Mouse (Mus musculus) ES-Bruce4 (cell line): ENCODE results near the gene Rasgef1b. TPM values are rescaled to one million over a fixed set of nuclear protein-coding genes. Genes with fewer than 3 reads are reported as not detected.
A peak's percentile ranks its signal among the peaks of the same experiment; 100 is the strongest.

ENCODE experiments used
- H3K27ac ChIP-seq: 2 replicates; pipeline ENCODE4 v1.5.1; 2012; ENCODE audit warnings: low read length, inconsistent platforms; ENCODE audit not compliant: insufficient read depth
- H3K27me3 ChIP-seq: 2 replicates; pipeline ENCODE4 v1.6.1; 2012; ENCODE audit warnings: mild to moderate bottlenecking, low read length, inconsistent platforms; ENCODE audit not compliant: control insufficient read depth, poor library complexity, insufficient read depth, severe bottlenecking
- H3K36me3 ChIP-seq: 2 replicates; pipeline ENCODE4 v1.6.1; 2012; ENCODE audit warnings: inconsistent platforms, mild to moderate bottlenecking, low read length, moderate library complexity; ENCODE audit not compliant: control insufficient read depth, poor library complexity, insufficient read depth, severe bottlenecking
- H3K4me1 ChIP-seq: one replicate; pipeline ENCODE4 v1.8.1; 2011; ENCODE audit warnings: low read length; ENCODE audit not compliant: control insufficient read depth, insufficient read depth
- H3K4me3 ChIP-seq: 2 replicates; pipeline ENCODE4 v1.5.1; 2011; ENCODE audit warnings: low read depth, mild to moderate bottlenecking, low read length
- H3K9ac ChIP-seq: 2 replicates; pipeline ENCODE4 v1.6.1; 2012; ENCODE audit warnings: low read depth, mild to moderate bottlenecking, inconsistent platforms; ENCODE audit not compliant: poor library complexity, severe bottlenecking
- H3K9me3 ChIP-seq: replicated peaks from 2 replicates; pipeline ENCODE4 v1.6.1; 2012; ENCODE audit warnings: mild to moderate bottlenecking, low read length, inconsistent platforms; ENCODE audit not compliant: control insufficient read depth, poor library complexity, insufficient read depth, severe bottlenecking
- CTCF ChIP-seq: IDR thresholded peaks from one replicate; pipeline ENCODE4 v1.8.1; 2011; ENCODE audit warnings: low read depth, low read length
- EP300 ChIP-seq: IDR thresholded peaks from 2 replicates; pipeline ENCODE4 v1.6.1; 2011; ENCODE audit warnings: low read depth, low read length; ENCODE audit not compliant: insufficient read depth
- POLR2A ChIP-seq: IDR thresholded peaks from one replicate; pipeline ENCODE4 v1.8.1; 2011; ENCODE audit warnings: low read length; ENCODE audit not compliant: insufficient read depth
- polyA plus RNA-seq: library from polyadenylated mRNA; stranded (reverse); fragments of >200 nt; gene quantifications from 2 replicates; pipeline ENCODE4 v1.2.4, GENCODE M21; 2011; ENCODE audit warnings: low read depth; ENCODE audit not compliant: missing spikeins, insufficient read depth, insufficient read length

Gene Rasgef1b
- polyA plus RNA-seq, 1 experiment, result 1.9 TPM

GRCm38 (mm10) chr5:99585166-99585898, 143.5 kb downstream of the Rasgef1b start:
- no peaks in the 10 kb centered on the region for H3K36me3 ChIP-seq
- TF ChIP-seq POLR2A, result no peak
- no peak for TF ChIP-seq CTCF
- TF ChIP-seq EP300, result no peak
- no peak overlapping the region for H3K9ac ChIP-seq
- H3K27me3 ChIP-seq, result no peaks in the 10 kb centered on the region
- no peak overlapping the region for H3K4me3 ChIP-seq
- no peaks in the 10 kb centered on the region for H3K4me1 ChIP-seq
- H3K27ac ChIP-seq, result no peak overlapping the region
- no peaks in the 10 kb centered on the region for H3K9me3 ChIP-seq

GRCm38 (mm10) chr5:99584266-99584665, 144.6 kb downstream of the Rasgef1b start:
- Histone ChIP-seq H3K4me1 (no peaks in the 10 kb centered on the region), H3K4me3 (no peak overlapping the region), H3K27me3 (no peaks in the 10 kb centered on the region), H3K9ac (no peak overlapping the region), H3K9me3 (no peaks in the 10 kb centered on the region), H3K27ac (no peak overlapping the region), H3K36me3 (no peaks in the 10 kb centered on the region)
- TF ChIP-seq POLR2A (no peak), CTCF (no peak), EP300 (no peak)

DNA sequence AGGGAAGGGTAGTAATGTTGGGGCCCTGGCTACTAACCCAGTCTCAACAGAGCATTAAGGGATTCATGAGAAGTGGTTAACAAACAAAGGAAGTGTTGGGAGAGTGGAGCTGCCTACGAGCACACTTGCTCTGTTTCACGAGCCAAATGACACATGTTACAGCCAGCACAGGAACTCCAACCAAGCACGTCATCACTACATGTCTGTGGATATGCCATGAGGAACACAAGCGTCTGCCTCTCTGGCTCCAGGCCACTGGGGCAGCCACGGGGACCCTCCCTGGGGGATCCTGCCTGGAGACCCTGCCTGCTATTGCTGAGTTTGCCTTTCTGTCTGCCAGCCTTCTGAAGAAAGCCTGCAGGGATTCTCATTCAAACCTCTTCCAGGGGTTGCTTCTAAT, 146.8 kb downstream of the Rasgef1b start:
- H3K36me3 ChIP-seq, result no peaks in the 10 kb centered on the region
- H3K9me3 ChIP-seq, result no peaks in the 10 kb centered on the region
- no peak overlapping the region for H3K9ac ChIP-seq
- H3K4me1 ChIP-seq, result no peaks in the 10 kb centered on the region
- no peaks in the 10 kb centered on the region for H3K27me3 ChIP-seq
- TF ChIP-seq POLR2A, result no peak
- no peak for TF ChIP-seq EP300
- no peak for TF ChIP-seq CTCF
- no peak overlapping the region for H3K4me3 ChIP-seq
- no peak overlapping the region for H3K27ac ChIP-seq

DNA sequence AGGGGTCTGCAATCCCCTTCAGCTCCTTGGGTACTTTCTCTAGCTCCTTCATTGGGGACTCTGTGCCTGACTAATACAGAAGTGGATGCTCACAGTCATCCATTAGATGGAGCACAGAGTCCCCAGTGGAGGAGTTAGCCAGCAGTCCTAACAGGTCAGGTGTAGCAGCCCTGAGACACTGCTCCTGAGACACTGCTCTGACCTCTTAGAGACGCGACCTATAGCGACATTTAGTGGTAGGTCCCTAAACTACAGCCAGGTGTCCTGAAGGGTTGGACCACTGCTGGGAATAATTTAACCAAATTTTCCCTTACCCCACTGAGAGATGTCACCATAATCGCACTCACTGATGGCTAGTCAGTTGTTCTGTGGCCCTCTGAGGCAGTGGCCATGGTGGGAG, 150.2 kb downstream of the Rasgef1b start:
- peak; percentile 65 for TF ChIP-seq CTCF
- TF ChIP-seq EP300, result no peak
- H3K9ac ChIP-seq, result no peak overlapping the region
- no peaks in the 10 kb centered on the region for H3K9me3 ChIP-seq
- H3K4me1 ChIP-seq, result no peaks in the 10 kb centered on the region
- no peak overlapping the region for H3K27ac ChIP-seq
- H3K27me3 ChIP-seq, result no peaks in the 10 kb centered on the region
- H3K4me3 ChIP-seq, result no peak overlapping the region
- no peaks in the 10 kb centered on the region for H3K36me3 ChIP-seq

DNA sequence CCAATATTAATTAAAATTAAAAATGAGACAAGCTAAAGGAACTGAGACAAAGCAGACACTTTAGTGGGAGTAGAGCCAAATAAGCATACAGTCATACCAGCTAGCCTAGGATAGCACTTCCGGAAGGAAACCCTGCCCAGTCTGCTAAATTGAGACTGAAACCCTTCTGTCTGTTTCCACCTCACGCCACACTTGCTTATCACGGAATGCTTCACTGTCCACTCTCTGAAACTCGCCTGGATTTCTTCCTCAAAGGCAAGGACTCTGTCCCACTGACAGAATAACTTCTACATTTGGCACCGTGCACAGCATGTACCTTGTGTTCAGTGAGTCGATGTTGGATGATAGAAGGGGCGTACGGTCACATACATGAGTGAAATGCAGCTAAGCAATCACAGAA, 153.0 kb downstream of the Rasgef1b start:
- H3K27me3 ChIP-seq, result no peaks in the 10 kb centered on the region

GRCm38 (mm10) chr5:99564501-99565323, 164.2 kb downstream of the Rasgef1b start:
- Histone ChIP-seq H3K9ac (no peak overlapping the region), H3K9me3 (no peaks in the 10 kb centered on the region), H3K27ac (no peak overlapping the region), H3K36me3 (no peaks in the 10 kb centered on the region), H3K4me3 (no peak overlapping the region), H3K27me3 (no peaks in the 10 kb centered on the region), H3K4me1 (no peaks in the 10 kb centered on the region)
- TF ChIP-seq POLR2A (no peak), CTCF (no peak), EP300 (no peak)

More for the DNA sequence above, 153.0 kb downstream of the Rasgef1b start:
- no peak overlapping the region for H3K9ac ChIP-seq
- no peak overlapping the region for H3K4me3 ChIP-seq
- TF ChIP-seq EP300 (no peak), POLR2A (no peak), CTCF (no peak)
- H3K9me3 ChIP-seq, result no peaks in the 10 kb centered on the region
- H3K4me1 ChIP-seq, result no peaks in the 10 kb centered on the region
- no peak overlapping the region for H3K27ac ChIP-seq
- no peaks in the 10 kb centered on the region for H3K36me3 ChIP-seq
